ENCODE assay signal across 22 mouse cellular contexts in genomic region chr13:32603925-32604590, GRCm38 (mm10).
DNase-seq lines count a peak whose midpoint lies in the region; ATAC-seq lines count a peak whose summit lies in the region.
"Had no signal": no experiment of that assay in that cellular context is flagged by ENCODE, and none has a peak within 500 bp of the region (broad histone marks: within the 10 kb centered on the region; RNA-seq: fewer than 3 reads in every experiment).

No protein-coding gene starts in this region.

- no peak overlapping the region for H3K4me2 ChIP-seq in kidney, embryonic 14.5 days (replicated peaks; ENCODE audit: low read depth, low read length)
- H3K4me2 ChIP-seq: forebrain, embryonic 15.5 days; hindbrain, embryonic 13.5 days; intestine, embryonic 15.5 days; neural tube, embryonic 13.5 days had no signal

- ATAC-seq in kidney, embryonic 14.5 days (ENCODE audit: low FRiP score, low TSS enrichment), result no peak
- ATAC-seq in megakaryocyte progenitor cell, adult 5-6 weeks (replicated peaks; ENCODE audit: poor library complexity), result no peak
- ATAC-seq: forebrain, embryonic 15.5 days; intestine, embryonic 15.5 days had no signal

- H3K9me3 ChIP-seq in kidney, embryonic 14.5 days (ENCODE audit: control insufficient read depth, low read length), result no peaks in the 10 kb centered on the region
- H3K9me3 ChIP-seq: forebrain, embryonic 15.5 days; G1E; hindbrain, embryonic 13.5 days; intestine, embryonic 15.5 days; midbrain, embryonic 10.5 days; neural tube, embryonic 13.5 days had no signal

- 70% methylated on average over 8 of the region's 8 CpGs for WGBS in kidney, embryonic 14.5 days

- H3K4me3 ChIP-seq in kidney, embryonic 14.5 days (ENCODE audit: low read length), result no peak overlapping the region
- H3K4me3 ChIP-seq: forebrain, embryonic 15.5 days; hindbrain, embryonic 13.5 days; intestine, embryonic 15.5 days; midbrain, embryonic 10.5 days; neural tube, embryonic 13.5 days had no signal

- H3K9ac ChIP-seq in kidney, embryonic 14.5 days (ENCODE audit: low read depth, low read length), result no peak overlapping the region; the same call in 1 of the 2 replicates
- H3K9ac ChIP-seq: forebrain, embryonic 15.5 days; hindbrain, embryonic 13.5 days; intestine, embryonic 15.5 days; liver, embryonic 14.5 days; neural tube, embryonic 13.5 days had no signal

- no peaks in the 10 kb centered on the region for H3K27me3 ChIP-seq in kidney, embryonic 14.5 days (ENCODE audit: control insufficient read depth, insufficient read depth, low read length)
- H3K27me3 ChIP-seq: forebrain, embryonic 15.5 days; hindbrain, embryonic 13.5 days; intestine, embryonic 15.5 days; neural tube, embryonic 13.5 days had no signal

- peak; percentile 79 for DNase-seq in heart, adult 11 months
- no peak for DNase-seq in heart, adult 8-10 months (ENCODE audit: low spot score)
- DNase-seq in kidney, postnatal 14 days, result peak; percentile 21
- DNase-seq in 3134 (ENCODE audit: extremely low read depth, insufficient read length, low spot score), result peak; percentile 47
- DNase-seq in NIH3T3 (ENCODE audit: low read depth), result peak; percentile 68
- DNase-seq in thymus, adult 18-20 months, result no peak
- DNase-seq: adrenal gland, adult 8-10 months; cerebellum, adult 11-12 months; cerebellum, postnatal 25 days; left cerebral cortex, postnatal 4 days; lung, postnatal 10 days; right cerebral cortex, postnatal 25 days; thymus, adult 2 months had no signal

- no peak overlapping the region for H3K27ac ChIP-seq in kidney, embryonic 14.5 days (ENCODE audit: low read depth, low read length)
- H3K27ac ChIP-seq: forebrain, embryonic 15.5 days; hindbrain, embryonic 13.5 days; intestine, embryonic 15.5 days; liver, embryonic 14.5 days; midbrain, embryonic 10.5 days; neural tube, embryonic 13.5 days had no signal

- no peaks in the 10 kb centered on the region for H3K36me3 ChIP-seq in kidney, embryonic 14.5 days (ENCODE audit: control insufficient read depth, insufficient read depth, low read length)
- H3K36me3 ChIP-seq: forebrain, embryonic 15.5 days; G1E; hindbrain, embryonic 13.5 days; intestine, embryonic 15.5 days; midbrain, embryonic 10.5 days; neural tube, embryonic 13.5 days had no signal

- H3K4me1 ChIP-seq in kidney, embryonic 14.5 days (ENCODE audit: control insufficient read depth, insufficient read depth, low read length), result no peaks in the 10 kb centered on the region
- H3K4me1 ChIP-seq: forebrain, embryonic 15.5 days; hindbrain, embryonic 13.5 days; intestine, embryonic 15.5 days; midbrain, embryonic 10.5 days; neural tube, embryonic 13.5 days had no signal

Comparison
In these comparisons a context has a peak if more than half of its experiments do, and no peak if none do; other contexts are left out.
1. DNase-seq: peak in heart, adult 11 months (single experiment), kidney, postnatal 14 days (single experiment), 3134 (single experiment) and NIH3T3 (single experiment); none in heart, adult 8-10 months (single experiment) and thymus, adult 18-20 months (0 of 2).